Mouse (Mus musculus): ENCODE data around the gene Foxd4. TPM values are rescaled to one million over a fixed set of nuclear protein-coding genes. Genes with fewer than 3 reads are reported as not detected.

Gene Foxd4
- polyA plus RNA-seq, 1 experiment, result not detected

DNA sequence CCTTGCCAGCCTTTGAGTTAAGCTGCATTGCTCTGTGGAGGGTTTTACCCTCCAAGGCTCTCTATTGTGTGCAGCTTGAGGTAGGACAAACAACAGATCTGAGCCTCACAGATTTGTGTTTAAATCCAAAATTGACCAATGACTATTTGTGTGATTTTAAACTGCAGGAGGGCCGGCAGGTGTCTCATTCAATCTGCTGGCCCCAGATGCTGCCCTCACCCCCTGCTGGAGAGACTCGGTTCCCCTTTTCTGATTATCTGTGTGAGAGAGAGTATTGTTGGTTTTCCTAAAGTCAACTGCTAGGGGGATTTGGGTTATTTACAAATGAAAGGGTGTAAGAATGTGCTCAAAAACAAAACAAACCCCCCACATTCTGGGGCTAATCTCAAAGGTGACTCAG is 1.3 kb upstream of the Foxd4 start:
- H3K4me3 ChIP-seq (ENCODE audit: insufficient read depth, low read depth, low read length), result no peak overlapping the region
- H3K4me1 ChIP-seq (ENCODE audit: control insufficient read depth, insufficient read depth, low read length), result peaks cover 19% of the 10 kb centered on the region
- TF ChIP-seq CTCF (IDR thresholded peaks at IDR 0.05; ENCODE audit: insufficient read depth, low read depth, low read length) (no peak), POLR2A (IDR thresholded peaks at IDR 0.05; ENCODE audit: insufficient read depth, low read depth, low read length) (no peak)
- no peak overlapping the region for H3K27ac ChIP-seq (ENCODE audit: insufficient read depth, low read depth, low read length)
- 12% methylated on average over 2 of the region's 2 CpGs for WGBS

GRCm38 (mm10) chr19:24901666-24902065 is 669 bp upstream of the Foxd4 start:
- TF ChIP-seq POLR2A (IDR thresholded peaks at IDR 0.05; ENCODE audit: insufficient read depth, low read depth, low read length), result no peak
- no peak for TF ChIP-seq CTCF (IDR thresholded peaks at IDR 0.05; ENCODE audit: insufficient read depth, low read depth, low read length)
- WGBS, result 4% methylated on average over 3 of the region's 3 CpGs
- Histone ChIP-seq H3K4me1 (ENCODE audit: control insufficient read depth, insufficient read depth, low read length) (peaks cover 20% of the 10 kb centered on the region), H3K4me3 (ENCODE audit: insufficient read depth, low read depth, low read length) (no peak overlapping the region), H3K27ac (ENCODE audit: insufficient read depth, low read depth, low read length) (no peak overlapping the region)

DNA sequence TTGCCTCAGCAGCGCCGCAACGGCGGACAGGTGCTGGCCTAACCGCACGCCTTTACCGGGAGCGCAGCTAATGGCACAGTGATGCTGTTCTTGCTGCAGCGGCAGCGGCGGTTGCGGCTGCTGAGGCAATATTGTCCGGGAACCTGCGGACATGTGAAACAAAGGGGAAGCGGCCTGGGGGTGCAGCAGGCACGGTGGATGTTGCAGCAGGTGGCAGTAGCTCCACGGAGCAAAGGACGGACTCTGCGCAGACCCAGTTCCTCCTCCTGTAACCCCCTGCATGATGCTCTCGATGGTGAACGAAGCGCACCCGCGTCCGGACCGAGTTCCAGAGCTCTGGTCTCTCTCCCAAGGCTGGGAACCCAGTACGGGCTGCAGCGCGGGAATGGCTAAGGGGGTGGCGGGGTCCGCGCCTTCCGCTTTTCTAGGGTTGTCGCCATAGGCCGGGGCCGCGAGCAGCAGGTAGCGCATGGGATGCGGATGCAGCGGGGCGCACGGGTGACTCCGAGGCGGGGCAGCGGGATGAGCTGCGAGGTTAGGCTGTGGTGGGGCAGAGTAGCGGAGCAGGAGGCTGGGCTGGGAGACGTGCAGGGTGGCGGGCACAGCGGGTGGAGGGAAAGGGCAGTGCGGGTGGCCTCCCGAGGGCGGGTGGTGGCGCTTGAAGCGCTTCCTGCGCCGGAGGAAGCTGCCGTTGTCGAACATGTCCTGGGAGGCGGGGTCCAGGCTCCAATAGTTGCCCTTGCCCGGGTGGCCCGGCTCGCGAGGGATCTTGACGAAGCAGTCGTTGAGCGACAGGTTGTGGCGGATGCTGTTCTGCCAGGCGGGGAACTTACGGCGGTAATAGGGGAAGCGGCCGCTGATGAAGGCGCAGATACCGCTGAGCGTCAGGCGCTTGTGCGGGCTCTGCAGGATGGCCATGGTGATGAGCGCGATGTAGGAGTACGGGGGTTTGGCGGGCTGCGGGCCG is 1.1 kb downstream of the Foxd4 start:
- Histone ChIP-seq H3K4me1 (ENCODE audit: control insufficient read depth, insufficient read depth, low read length) (peaks cover 20% of the 10 kb centered on the region), H3K27ac (ENCODE audit: insufficient read depth, low read depth, low read length) (no peak overlapping the region), H3K4me3 (ENCODE audit: insufficient read depth, low read depth, low read length) (no peak overlapping the region)
- WGBS, result 2% methylated on average over 84 of the region's 84 CpGs
- TF ChIP-seq POLR2A (IDR thresholded peaks at IDR 0.05; ENCODE audit: insufficient read depth, low read depth, low read length) (no peak), CTCF (IDR thresholded peaks at IDR 0.05; ENCODE audit: insufficient read depth, low read depth, low read length) (no peak)

DNA sequence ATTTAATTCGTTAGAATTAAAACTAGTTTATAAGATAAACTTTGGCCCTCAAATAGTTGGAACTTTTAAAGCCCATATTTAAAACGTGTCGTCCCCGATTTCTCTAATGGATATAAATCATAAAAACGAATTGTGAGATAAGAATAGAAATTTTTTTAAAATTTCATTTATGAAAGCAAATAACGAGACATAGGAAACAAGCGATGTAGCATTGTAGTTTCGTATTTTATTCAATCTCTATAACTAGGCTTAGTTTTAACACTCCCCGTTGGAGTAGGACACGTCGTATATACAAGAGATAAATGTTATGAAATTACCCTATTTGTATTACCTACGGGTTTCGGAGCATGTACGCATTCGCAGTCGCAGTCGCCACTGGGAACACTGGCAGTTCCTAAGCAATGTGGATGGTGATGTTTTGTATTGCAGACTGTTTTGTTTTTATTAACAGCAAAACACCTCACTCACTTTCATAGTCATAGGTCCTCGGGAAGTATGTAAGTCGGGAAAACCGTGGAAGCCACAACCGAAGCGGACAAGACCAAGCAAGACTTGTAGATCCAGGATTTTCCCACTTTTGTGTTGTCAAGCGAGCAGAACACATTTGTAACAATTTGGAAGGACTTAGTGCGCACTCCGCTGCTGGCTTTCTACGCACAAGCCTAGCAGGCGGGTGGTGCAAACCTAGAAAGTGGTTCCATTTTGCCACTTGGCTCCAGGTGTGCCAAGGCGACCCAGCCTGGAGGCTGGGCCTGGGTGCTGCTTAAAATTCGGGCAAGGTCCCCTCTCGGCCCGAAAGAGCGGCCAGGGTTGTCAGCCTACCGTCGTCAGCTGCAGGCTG is 2.0 kb downstream of the Foxd4 start:
- H3K4me3 ChIP-seq (ENCODE audit: insufficient read depth, low read depth, low read length), result no peak overlapping the region
- no peak overlapping the region for H3K27ac ChIP-seq (ENCODE audit: insufficient read depth, low read depth, low read length)
- 6% methylated on average over 34 of the region's 34 CpGs for WGBS
- TF ChIP-seq CTCF (IDR thresholded peaks at IDR 0.05; ENCODE audit: insufficient read depth, low read depth, low read length) (no peak), POLR2A (IDR thresholded peaks at IDR 0.05; ENCODE audit: insufficient read depth, low read depth, low read length) (no peak)
- H3K4me1 ChIP-seq (ENCODE audit: control insufficient read depth, insufficient read depth, low read length), result peaks cover 20% of the 10 kb centered on the region

- 5% methylated on average over 20 of the region's 20 CpGs for WGBS
- no peak for TF ChIP-seq POLR2A (IDR thresholded peaks at IDR 0.05; ENCODE audit: insufficient read depth, low read depth, low read length)
- TF ChIP-seq CTCF (IDR thresholded peaks at IDR 0.05; ENCODE audit: insufficient read depth, low read depth, low read length), result no peak
- no peak overlapping the region for H3K27ac ChIP-seq (ENCODE audit: insufficient read depth, low read depth, low read length)
- peaks cover 20% of the 10 kb centered on the region for H3K4me1 ChIP-seq (ENCODE audit: control insufficient read depth, insufficient read depth, low read length)
- H3K4me3 ChIP-seq (ENCODE audit: insufficient read depth, low read depth, low read length), result no peak overlapping the region
These were observed 2.9 kb downstream of the Foxd4 start for GRCm38 (mm10) chr19:24897896-24898736.

DNA sequence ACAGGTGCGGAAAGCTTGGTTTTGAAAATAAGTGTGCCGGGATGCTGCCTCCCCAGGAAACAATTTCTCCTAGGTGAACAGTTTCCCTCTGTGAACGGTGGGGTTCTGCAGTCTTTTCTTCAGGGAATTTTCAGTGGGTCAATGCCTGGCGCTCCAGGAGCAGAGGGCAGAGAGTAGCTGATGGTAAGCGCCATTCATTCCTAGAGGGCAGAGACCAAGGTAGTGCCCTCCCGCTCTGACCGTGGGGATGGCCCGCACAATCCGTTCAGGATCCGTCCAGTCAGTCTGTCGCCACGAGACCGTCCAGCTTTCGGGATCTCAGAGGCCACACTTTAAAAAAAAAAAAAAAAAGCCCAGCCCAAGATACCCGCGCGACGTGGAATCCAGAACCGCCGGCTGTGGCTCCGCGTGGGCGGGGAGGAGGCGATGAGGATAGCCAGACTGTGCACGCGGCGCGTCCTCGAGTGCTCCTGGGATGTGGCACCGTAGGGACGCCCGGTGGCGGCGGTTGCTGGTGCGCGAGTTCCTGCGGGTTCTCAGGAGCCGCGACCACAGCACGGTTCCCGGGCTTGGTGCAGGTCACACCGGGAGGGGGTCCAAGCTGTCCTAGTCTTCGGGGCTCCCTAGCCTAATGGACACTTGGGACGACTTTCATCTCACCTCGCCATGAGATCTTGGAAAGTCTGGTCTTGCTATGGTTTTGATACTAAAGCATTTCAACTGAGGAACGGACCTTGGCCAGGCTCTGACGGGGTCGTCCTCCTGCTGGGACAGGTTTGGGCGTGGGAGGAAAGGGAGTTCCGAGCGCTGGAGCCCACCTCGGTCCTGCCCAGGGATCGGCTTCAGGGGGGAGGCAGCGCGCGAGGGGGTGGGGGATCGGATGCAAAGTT is 3.7 kb downstream of the Foxd4 start:
- Histone ChIP-seq H3K4me3 (ENCODE audit: insufficient read depth, low read depth, low read length) (no peak overlapping the region), H3K27ac (ENCODE audit: insufficient read depth, low read depth, low read length) (no peak overlapping the region), H3K4me1 (ENCODE audit: control insufficient read depth, insufficient read depth, low read length) (peaks cover 20% of the 10 kb centered on the region)
- TF ChIP-seq CTCF (IDR thresholded peaks at IDR 0.05; ENCODE audit: insufficient read depth, low read depth, low read length) (no peak), POLR2A (IDR thresholded peaks at IDR 0.05; ENCODE audit: insufficient read depth, low read depth, low read length) (no peak)
- 3% methylated on average over 57 of the region's 57 CpGs for WGBS

GRCm38 (mm10) chr19:24896536-24896935 is 4.5 kb downstream of the Foxd4 start:
- H3K4me1 ChIP-seq (ENCODE audit: control insufficient read depth, insufficient read depth, low read length), result peaks cover 20% of the 10 kb centered on the region
- H3K4me3 ChIP-seq (ENCODE audit: insufficient read depth, low read depth, low read length), result no peak overlapping the region
- TF ChIP-seq POLR2A (IDR thresholded peaks at IDR 0.05; ENCODE audit: insufficient read depth, low read depth, low read length) (no peak), CTCF (IDR thresholded peaks at IDR 0.05; ENCODE audit: insufficient read depth, low read depth, low read length) (no peak)
- WGBS, result 44% methylated on average over 4 of the region's 4 CpGs
- H3K27ac ChIP-seq (ENCODE audit: insufficient read depth, low read depth, low read length), result no peak overlapping the region

Data from olfactory bulb, adult 2 months (tissue).